Mouse (Mus musculus): ENCODE results near the gene Meltf.

GRCm38 (mm10) chr16:31935091-31935979, 56.7 kb downstream of the Meltf start:
- no peak for TF ChIP-seq CTCF (IDR thresholded peaks at IDR 0.05)
- TF ChIP-seq POLR2A (IDR thresholded peaks at IDR 0.05; ENCODE audit: insufficient read depth, low read depth, low read length): no peak
- no peak for TF ChIP-seq EP300 (IDR thresholded peaks at IDR 0.05; ENCODE audit: insufficient read depth, low read depth, low read length)

Data from heart, adult 2 months (tissue).